Mouse (Mus musculus) adrenal gland, postnatal 36 days (tissue): ENCODE measurements around the gene Dlec1. TPM values are rescaled to one million over a fixed set of nuclear protein-coding genes. Genes with fewer than 3 reads are reported as not detected.

Source experiments
- total RNA-seq, 2 experiments: library from RNA; stranded (reverse); gene quantifications; 2 replicates each; pipeline ENCODE4 v1.2.3; 2021

The Dlec1 gene
- total RNA-seq, 2 experiments from 2014 or later: 1.7 to 2.3 TPM

Other genes starting within 250 kb of the Dlec1 start
- gene Ctdspl, start 176.0 kb upstream of the Dlec1 start, total RNA-seq: 10 to 100 TPM; 30.4 to 32.8 TPM
- gene Vill, start 49.7 kb upstream of the Dlec1 start, total RNA-seq: 1 to 10 TPM in 1 of 2 experiments, under 1 TPM in 1; 0.66 to 1.4 TPM
- gene Plcd1, start 9.0 kb upstream of the Dlec1 start, total RNA-seq: 1 to 10 TPM; 8.0 to 9.6 TPM
- gene Acaa1b, start 54.6 kb downstream of the Dlec1 start, total RNA-seq: 10 to 100 TPM; 12.5 to 19.8 TPM
- gene Gm47289, start 56.7 kb downstream of the Dlec1 start, total RNA-seq: not detected
- gene Slc22a13, start 106.6 kb downstream of the Dlec1 start, total RNA-seq: not detected
- gene Oxsr1, start 219.9 kb downstream of the Dlec1 start, total RNA-seq: 10 to 100 TPM; 32.1 to 35.7 TPM
- 100 to 1,000 TPM; 104 to 116 TPM for gene Acaa1a, start 237.2 kb downstream of the Dlec1 start, total RNA-seq
- 10 to 100 TPM; 25.9 to 36.7 TPM for gene Myd88, start 238.9 kb downstream of the Dlec1 start, total RNA-seq